Mouse (Mus musculus) liver, postnatal 0 days (tissue): ENCODE measurements at regions not wholly inside any gene's neighbourhood (a gene's known extent, or its start where the extent isn't known, plus 50 kb on each side); places are given as distances from the start of the nearest gene placed in this dataset.

ENCODE experiments used
- CTCF ChIP-seq: sonication (generic); IDR thresholded peaks from 2 replicates; pipeline ENCODE4 v1.5.1; 2016; ENCODE audit warnings: antibody characterized with exemption, low read depth
- EP300 ChIP-seq: IDR thresholded peaks from 2 replicates; pipeline ENCODE4 v1.6.1; 2016; ENCODE audit warnings: antibody characterized with exemption, low read depth, mild to moderate bottlenecking

DNA sequence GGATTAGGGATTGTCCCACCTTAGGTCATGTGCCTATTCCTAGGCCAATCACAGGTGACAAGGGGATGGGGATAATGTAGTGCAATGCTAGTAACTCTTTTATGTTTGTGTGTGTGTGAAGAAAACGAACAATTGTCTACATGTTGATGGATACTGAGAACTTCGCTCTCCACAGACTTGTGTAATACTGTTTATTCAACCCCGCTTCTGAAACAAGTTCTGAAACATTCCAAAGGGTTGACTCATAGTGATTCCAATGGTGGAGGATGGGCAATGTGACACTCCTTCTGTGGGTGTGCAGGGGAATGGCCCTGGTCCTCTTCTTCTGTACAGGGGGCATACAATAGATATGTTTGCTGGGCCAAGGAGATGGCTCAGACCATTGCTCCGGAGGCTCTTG lies 69.6 kb upstream of the Vwde start:
- no peak for TF ChIP-seq CTCF
- no peak for TF ChIP-seq EP300
